Mouse (Mus musculus): ENCODE measurements around the gene Smyd3.

Smyd3 gene

GRCm38 (mm10) chr1:179458987-179459368 lies 58.9 kb downstream of the Smyd3 start:
- no peak for DNase-seq (ENCODE audit: low spot score)

GRCm38 (mm10) chr1:179458236-179458986 lies 59.4 kb downstream of the Smyd3 start:
- no peak for DNase-seq (ENCODE audit: low spot score)

GRCm38 (mm10) chr1:179454600-179454999 lies 63.2 kb downstream of the Smyd3 start:
- DNase-seq (ENCODE audit: low spot score), result no peak

GRCm38 (mm10) chr1:179451211-179451610 lies 66.6 kb downstream of the Smyd3 start:
- DNase-seq (ENCODE audit: low spot score), result peak; percentile 4

GRCm38 (mm10) chr1:179446845-179447212 lies 71.0 kb downstream of the Smyd3 start:
- no peak for DNase-seq (ENCODE audit: low spot score)

- no peak for DNase-seq (ENCODE audit: low spot score)
Measured at GRCm38 (mm10) chr1:179446127-179446844, 71.6 kb downstream of the Smyd3 start.

GRCm38 (mm10) chr1:179443835-179444234 lies 74.0 kb downstream of the Smyd3 start:
- no peak for DNase-seq (ENCODE audit: low spot score)

GRCm38 (mm10) chr1:179443423-179443822 lies 74.4 kb downstream of the Smyd3 start:
- no peak for DNase-seq (ENCODE audit: low spot score)

- no peak for DNase-seq (ENCODE audit: low spot score)
Measured at GRCm38 (mm10) chr1:179436596-179436995, 81.2 kb downstream of the Smyd3 start.

- no peak for DNase-seq (ENCODE audit: low spot score)
Measured at GRCm38 (mm10) chr1:179434443-179435260, 83.2 kb downstream of the Smyd3 start.

- DNase-seq (ENCODE audit: low spot score), result no peak
Measured at GRCm38 (mm10) chr1:179433828-179434227, 84.0 kb downstream of the Smyd3 start.

GRCm38 (mm10) chr1:179433355-179433754 lies 84.5 kb downstream of the Smyd3 start:
- no peak for DNase-seq (ENCODE audit: low spot score)

- no peak for DNase-seq (ENCODE audit: low spot score)
Measured at GRCm38 (mm10) chr1:179430077-179430476, 87.8 kb downstream of the Smyd3 start.

GRCm38 (mm10) chr1:179424879-179425472 lies 92.9 kb downstream of the Smyd3 start:
- no peak for DNase-seq (ENCODE audit: low spot score)

GRCm38 (mm10) chr1:179419091-179419490 lies 98.8 kb downstream of the Smyd3 start:
- no peak for DNase-seq (ENCODE audit: low spot score)

- no peak for DNase-seq (ENCODE audit: low spot score)
Measured at GRCm38 (mm10) chr1:179408086-179408485, 109.8 kb downstream of the Smyd3 start.

- no peak for DNase-seq (ENCODE audit: low spot score)
Measured at GRCm38 (mm10) chr1:179400835-179401234, 117.0 kb downstream of the Smyd3 start.

GRCm38 (mm10) chr1:179398639-179399038 lies 119.2 kb downstream of the Smyd3 start:
- no peak for DNase-seq (ENCODE audit: low spot score)

- no peak for DNase-seq (ENCODE audit: low spot score)
Measured at GRCm38 (mm10) chr1:179386237-179386975, 131.4 kb downstream of the Smyd3 start.

- DNase-seq (ENCODE audit: low spot score), result no peak
Measured at GRCm38 (mm10) chr1:179385691-179386090, 132.2 kb downstream of the Smyd3 start.

GRCm38 (mm10) chr1:179384296-179384695 lies 133.5 kb downstream of the Smyd3 start:
- DNase-seq (ENCODE audit: low spot score), result no peak

GRCm38 (mm10) chr1:179378102-179378501 lies 139.7 kb downstream of the Smyd3 start:
- no peak for DNase-seq (ENCODE audit: low spot score)

Data from c-Kit-positive CD71-positive TER-119-positive erythroid progenitor cells, embryonic 14.5 days (primary cell).